Mouse (Mus musculus): ENCODE data around the gene Ntrk1.

The Ntrk1 gene

GRCm38 (mm10) chr3:87785626-87786214, 9.2 kb downstream of the Ntrk1 start:
- DNase-seq (ENCODE audit: low read depth): no peak

- DNase-seq (ENCODE audit: low read depth): no peak
Observed at GRCm38 (mm10) chr3:87785156-87785555, 9.8 kb downstream of the Ntrk1 start.

DNA sequence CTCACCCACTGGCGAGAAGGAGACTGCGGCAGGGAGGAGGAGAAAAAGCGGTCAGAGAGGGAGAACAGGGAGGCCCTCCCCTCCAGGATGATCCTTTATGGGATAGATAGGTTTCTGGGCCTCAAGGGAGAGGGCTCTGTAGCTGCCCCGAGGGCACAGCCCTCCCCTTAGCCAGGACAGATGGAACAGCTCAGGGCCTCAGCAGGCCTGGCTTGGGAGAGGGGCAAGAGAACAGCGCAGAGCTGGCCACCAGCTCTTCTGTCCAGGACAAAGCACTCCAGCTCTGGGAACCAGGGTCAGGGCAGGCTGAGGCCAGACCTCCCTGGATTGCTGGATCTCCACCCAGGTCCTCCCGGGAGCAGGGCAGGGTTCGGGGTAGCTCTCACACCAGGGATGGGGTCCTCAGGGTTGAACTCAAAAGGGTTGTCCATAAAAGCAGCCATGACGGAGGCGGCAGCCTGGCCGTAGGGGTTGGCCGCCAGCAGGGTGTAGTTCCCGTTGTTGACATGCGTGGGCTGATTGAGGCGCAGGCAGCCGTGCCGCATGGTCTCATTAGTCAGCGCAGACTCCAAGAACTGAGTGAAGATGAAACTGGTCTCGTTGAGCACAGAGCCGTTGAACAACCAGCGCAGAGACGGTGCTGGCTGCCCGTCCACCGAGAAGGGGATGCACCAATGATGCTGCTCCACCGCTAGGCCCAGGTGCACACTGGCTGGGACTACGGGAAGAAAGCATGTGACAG, 11.5 kb downstream of the Ntrk1 start:
- DNase-seq (ENCODE audit: low read depth): no peak

DNA sequence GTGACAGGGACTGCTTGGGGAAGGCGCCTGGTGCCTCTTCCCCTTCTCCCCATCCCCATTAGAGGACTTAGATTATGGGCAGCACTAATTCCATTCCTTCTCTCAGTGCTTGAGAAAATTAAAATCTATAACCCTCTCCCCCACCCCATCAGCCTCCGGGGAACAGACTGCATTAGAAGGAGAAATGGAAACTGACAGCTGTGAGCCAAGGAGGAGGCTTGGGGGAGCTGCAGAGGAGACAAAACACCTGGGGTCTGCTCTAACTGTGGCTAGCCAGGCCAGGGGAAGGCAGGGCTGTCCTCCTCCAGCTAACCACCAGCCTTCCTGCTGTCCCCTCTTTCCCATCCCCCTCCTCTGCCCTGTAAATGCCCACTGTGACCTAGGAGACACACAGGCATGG, 15.9 kb downstream of the Ntrk1 start:
- no peak for DNase-seq (ENCODE audit: low read depth)

- no peak for DNase-seq (ENCODE audit: low read depth)
Observed at GRCm38 (mm10) chr3:87778283-87778682, 16.7 kb downstream of the Ntrk1 start.

DNA sequence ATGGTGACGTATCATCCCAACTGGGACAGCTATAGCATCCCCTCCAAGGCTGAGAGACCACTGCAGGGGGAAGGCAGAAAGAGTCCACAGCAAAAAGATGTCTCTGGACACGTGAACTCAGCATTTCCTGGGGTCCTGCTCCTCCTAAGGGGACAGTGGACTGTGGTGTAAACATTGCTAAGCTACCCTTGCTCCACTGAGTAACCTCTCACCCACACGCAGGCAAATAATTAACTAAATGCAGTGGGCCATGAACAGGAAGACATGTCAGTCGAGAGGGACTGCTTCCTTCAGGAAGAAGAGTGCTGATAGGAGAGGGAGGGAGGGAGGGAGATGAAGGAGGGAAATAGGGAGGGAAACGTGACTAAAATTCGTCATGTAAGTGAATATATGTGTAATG, 23.9 kb downstream of the Ntrk1 start:
- DNase-seq (ENCODE audit: low read depth): no peak

GRCm38 (mm10) chr3:87770280-87770679, 24.7 kb downstream of the Ntrk1 start:
- peak; percentile 89 for DNase-seq (ENCODE audit: low read depth)

GRCm38 (mm10) chr3:87769506-87769905, 25.5 kb downstream of the Ntrk1 start:
- no peak for DNase-seq (ENCODE audit: low read depth)

- DNase-seq (ENCODE audit: low read depth): peak; percentile 88
Observed at GRCm38 (mm10) chr3:87768844-87769243, 26.1 kb downstream of the Ntrk1 start.

DNA sequence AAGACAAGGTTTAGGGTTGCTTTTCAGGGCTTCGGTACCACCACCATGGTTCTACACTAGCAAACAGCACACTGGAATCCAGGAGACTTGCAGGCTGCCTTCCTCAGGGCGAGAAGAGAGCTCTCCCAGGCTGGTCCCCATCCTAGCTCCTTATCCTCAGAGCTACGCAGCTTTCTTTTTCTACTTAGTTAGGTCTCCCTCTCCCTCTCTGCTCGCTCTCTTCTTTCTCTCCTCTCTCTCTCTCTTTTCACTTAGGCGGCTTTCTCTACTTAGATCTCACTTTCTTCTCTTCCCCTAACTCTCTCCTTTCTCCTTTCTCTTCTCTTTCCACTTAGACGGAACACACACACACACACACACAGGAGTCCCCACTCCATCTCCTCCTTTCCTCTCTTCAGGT, 26.5 kb downstream of the Ntrk1 start:
- no peak for DNase-seq (ENCODE audit: low read depth)

GRCm38 (mm10) chr3:87767764-87768163, 27.2 kb downstream of the Ntrk1 start:
- peak; percentile 13 for DNase-seq (ENCODE audit: low read depth)

DNA sequence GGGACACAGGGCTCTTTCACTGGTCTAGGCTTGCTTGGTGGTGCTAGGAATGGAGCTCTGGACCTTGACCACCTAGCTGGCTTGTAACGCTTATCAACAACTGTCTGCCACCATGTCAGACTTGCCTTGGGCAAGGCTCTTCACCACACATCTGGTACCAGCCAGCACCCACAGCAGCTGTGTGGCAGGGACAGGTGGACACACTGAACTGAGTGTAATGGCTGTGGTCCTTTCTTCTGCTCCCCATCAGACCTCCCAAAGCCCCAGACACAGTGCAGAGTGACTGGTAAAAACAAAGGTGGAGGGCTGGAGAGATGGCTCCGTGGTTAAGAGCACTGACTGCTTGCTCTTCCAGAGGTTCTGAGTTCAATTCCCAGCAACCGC, 28.7 kb downstream of the Ntrk1 start:
- peak; percentile 17 for DNase-seq (ENCODE audit: low read depth)

DNA sequence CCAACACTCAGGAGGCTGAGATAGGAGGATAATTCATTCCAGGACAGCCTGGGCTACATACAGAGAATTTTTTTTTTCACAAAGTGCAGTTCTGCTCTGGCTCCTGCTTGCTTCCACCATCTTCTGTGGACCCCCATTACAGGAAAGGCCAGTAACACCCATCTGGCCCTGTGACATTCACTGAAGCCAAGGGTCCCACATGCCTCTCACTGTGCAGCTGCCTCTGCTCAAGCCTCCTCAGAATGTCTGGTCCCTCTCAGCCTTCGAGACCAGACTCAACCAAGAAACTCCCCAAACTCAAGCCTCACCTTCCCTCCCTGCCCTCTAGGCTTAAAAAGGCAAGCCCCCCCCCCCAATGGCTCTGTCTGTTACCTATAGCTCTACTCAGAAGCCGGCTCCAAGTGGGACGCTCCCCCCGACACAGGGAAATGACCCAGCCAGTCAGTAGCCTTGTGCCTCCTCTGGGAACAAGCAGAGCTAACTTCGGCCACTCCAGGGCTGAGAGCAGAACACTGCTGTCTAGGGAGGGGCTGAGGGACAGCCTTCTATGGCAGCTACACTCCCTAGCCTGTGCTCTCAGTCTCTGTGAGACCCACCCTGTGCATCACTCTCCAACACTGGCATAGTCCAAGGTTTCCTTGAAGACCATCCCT, 29.2 kb downstream of the Ntrk1 start:
- no peak for DNase-seq (ENCODE audit: low read depth)

DNA sequence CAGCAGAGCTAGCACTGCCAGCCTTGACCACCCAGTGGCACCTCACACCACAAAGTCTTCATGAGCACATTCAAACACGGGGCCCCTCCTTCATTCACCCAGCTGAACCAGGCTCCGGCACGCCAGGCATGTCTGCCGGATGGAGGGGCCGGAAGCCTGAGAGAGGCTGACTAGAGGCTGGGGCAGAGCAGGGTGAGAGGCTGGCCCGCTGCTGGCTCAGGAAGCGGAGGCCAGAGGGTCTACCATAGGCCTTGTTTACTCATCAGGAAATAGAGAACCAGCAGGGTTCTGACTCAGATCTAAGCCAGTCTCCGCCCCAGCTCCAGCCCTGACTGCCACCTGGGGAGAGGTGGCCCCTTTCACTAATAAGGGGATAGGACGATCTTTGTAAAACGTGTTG, 29.9 kb downstream of the Ntrk1 start:
- DNase-seq (ENCODE audit: low read depth): peak; percentile 78

- DNase-seq (ENCODE audit: low read depth): no peak
Observed at GRCm38 (mm10) chr3:87764506-87764905, 30.5 kb downstream of the Ntrk1 start.

DNA sequence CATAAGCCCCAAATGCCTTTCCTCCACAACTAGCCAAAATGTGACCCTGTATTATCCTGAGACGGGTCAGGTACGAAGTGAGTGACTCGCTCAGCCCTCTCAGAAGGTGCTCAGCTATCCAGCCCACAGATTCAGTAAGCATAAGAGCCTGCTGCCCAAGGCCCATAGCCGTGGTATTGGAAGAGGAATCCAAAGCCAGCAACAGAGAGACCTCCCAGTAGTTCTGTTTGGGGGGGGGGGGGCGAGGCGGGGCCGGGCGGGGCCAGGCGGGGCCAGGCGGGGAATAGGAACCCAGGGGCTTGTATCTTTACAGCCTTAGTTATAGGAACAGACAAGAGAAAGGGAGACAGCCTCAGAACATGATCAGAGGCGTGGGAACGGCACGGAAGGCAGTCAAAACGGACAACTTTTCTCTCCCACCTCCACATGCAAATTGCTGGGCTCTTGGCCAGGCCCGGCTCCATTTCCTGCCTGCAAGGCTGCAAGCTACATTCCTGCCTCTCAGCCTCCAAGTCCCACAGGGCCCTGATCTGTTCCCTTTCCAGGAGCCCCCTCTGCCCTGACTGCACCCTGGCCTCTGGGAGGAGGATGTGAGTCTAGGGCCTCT, 31.2 kb downstream of the Ntrk1 start:
- peak; percentile 41 for DNase-seq (ENCODE audit: low read depth)

DNA sequence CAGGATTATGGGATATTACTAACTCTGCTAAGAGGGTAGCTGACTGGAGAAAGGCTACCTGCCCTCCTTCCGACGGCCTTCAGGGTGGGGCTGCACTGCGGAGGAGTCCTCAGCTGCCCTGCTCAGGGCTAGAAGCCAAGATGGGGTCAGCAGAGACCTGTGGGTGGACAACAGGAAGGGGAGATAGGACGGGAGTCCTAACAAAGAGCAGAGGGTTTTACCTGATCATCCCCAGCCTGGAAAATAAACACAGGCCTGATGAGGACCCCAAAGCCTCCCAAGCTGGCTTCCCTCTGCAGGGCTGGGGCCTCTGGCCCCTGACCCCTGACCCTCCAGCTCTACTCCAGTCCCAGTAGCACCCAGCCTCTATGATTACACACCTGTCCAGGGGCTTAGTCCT, 31.8 kb downstream of the Ntrk1 start:
- DNase-seq (ENCODE audit: low read depth): no peak

DNA sequence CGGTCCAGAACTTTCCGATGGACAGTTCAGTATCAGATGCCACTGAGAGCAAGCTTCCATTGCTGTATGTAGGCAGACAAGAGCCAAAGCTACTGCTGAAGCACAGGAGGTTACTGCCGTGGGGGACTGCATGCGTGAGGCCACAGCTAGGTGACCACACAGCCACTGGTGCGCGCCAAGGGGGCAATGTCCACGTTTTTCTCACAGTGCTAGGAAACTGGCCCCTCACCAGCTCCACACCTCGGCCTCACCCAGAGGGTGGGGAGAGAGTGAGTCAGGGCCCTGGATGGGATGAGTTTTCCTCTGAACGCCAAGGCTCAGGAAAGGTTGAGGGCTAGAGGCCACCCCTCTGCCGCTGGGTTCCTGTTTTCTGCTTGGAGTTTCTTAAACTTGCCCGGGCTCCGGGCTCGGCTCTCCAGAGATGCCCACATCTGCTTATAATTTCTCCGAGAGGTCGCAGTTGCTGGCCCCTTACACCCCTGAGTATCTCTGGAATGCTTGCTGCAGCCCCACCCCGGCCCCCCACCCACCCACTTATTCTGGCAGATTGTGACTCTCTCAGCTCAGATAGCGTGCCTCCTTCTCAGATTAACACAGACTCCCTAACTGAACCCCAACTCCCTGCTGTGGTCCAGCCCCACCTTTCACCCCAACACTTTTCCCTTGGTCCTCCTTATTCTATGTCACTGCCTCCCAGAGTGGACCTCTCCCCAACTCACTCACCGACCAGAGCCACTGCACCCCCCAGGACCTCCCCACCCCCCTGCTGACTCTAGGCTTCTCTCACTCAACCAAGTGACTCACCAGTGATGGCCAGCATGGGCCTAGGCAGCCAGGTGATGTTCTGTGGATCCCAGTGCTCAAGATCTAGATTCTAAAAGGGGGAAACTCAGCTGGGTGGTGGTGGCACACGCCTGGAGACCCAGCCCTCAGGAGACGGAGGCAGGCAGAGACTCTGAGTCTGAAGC, 33.3 kb downstream of the Ntrk1 start:
- DNase-seq (ENCODE audit: low read depth): no peak

- no peak for DNase-seq (ENCODE audit: low read depth)
Observed at GRCm38 (mm10) chr3:87758641-87759040, 36.3 kb downstream of the Ntrk1 start.

- DNase-seq (ENCODE audit: low read depth): no peak
Observed at GRCm38 (mm10) chr3:87756488-87756887, 38.5 kb downstream of the Ntrk1 start.

- DNase-seq (ENCODE audit: low read depth): peak; percentile 84
Observed at GRCm38 (mm10) chr3:87755964-87756363, 39.0 kb downstream of the Ntrk1 start.

GRCm38 (mm10) chr3:87753829-87754228, 41.1 kb downstream of the Ntrk1 start:
- no peak for DNase-seq (ENCODE audit: low read depth)
